Mouse (Mus musculus): ENCODE measurements at regions not wholly inside any gene's neighbourhood (a gene's known extent, or its start where the extent isn't known, plus 50 kb on each side); places are given as distances from the start of the nearest gene placed in this dataset.

GRCm38 (mm10) chr6:104082242-104082641, 410.3 kb upstream of the Cntn6 start:
- no peak for DNase-seq
- Histone ChIP-seq H3K4me3 (no peak overlapping the region), H3K27ac (no peak overlapping the region)
- TF ChIP-seq CTCF (IDR thresholded peaks at IDR 0.05) = no peak
- intact Hi-C loops (cut with DNase I) = no loop called here

GRCm38 (mm10) chr6:104108386-104108785, 384.2 kb upstream of the Cntn6 start:
- TF ChIP-seq CTCF (IDR thresholded peaks at IDR 0.05) = no peak
- Histone ChIP-seq H3K4me3 (no peak overlapping the region), H3K27ac (no peak overlapping the region)
- DNase-seq = no peak
- intact Hi-C loops (cut with DNase I) = no loop called here

All from gastrocnemius, adult 2 months (tissue).